Mouse (Mus musculus): Measurements from ENCODE around the gene Frmpd1. TPM values are rescaled to one million over a fixed set of nuclear protein-coding genes. Genes with fewer than 3 reads are reported as not detected.

Frmpd1 gene
- polyA plus RNA-seq, 1 experiment: 3.4 TPM

GRCm38 (mm10) chr4:45230263-45230662 is 45.6 kb downstream of the Frmpd1 start:
- TF ChIP-seq CTCF (IDR thresholded peaks at IDR 0.05; ENCODE audit: control insufficient read depth, insufficient read depth, insufficient replicate concordance, low read depth, low read length) (no peak), POLR2A (IDR thresholded peaks at IDR 0.05; ENCODE audit: control insufficient read depth, low read depth, low read length) (no peak)
- no peaks in the 10 kb centered on the region for H3K36me3 ChIP-seq (ENCODE audit: control insufficient read depth, insufficient read depth, low read length)
- no peaks in the 10 kb centered on the region for H3K27me3 ChIP-seq (ENCODE audit: control insufficient read depth, insufficient read depth, low read length)
- H3K27ac ChIP-seq (ENCODE audit: control insufficient read depth, insufficient read depth, low read depth, low read length): no peak overlapping the region
- H3K4me3 ChIP-seq (ENCODE audit: control insufficient read depth, low read depth, low read length): no peak overlapping the region
- no peaks in the 10 kb centered on the region for H3K4me1 ChIP-seq (ENCODE audit: control insufficient read depth, insufficient read depth, low read length)

GRCm38 (mm10) chr4:45238260-45238659 is 53.6 kb downstream of the Frmpd1 start:
- H3K27me3 ChIP-seq (ENCODE audit: control insufficient read depth, insufficient read depth, low read length): no peaks in the 10 kb centered on the region
- H3K4me3 ChIP-seq (ENCODE audit: control insufficient read depth, low read depth, low read length): no peak overlapping the region
- no peak overlapping the region for H3K27ac ChIP-seq (ENCODE audit: control insufficient read depth, insufficient read depth, low read depth, low read length)
- H3K4me1 ChIP-seq (ENCODE audit: control insufficient read depth, insufficient read depth, low read length): no peaks in the 10 kb centered on the region
- TF ChIP-seq POLR2A (IDR thresholded peaks at IDR 0.05; ENCODE audit: control insufficient read depth, low read depth, low read length) (no peak), CTCF (IDR thresholded peaks at IDR 0.05; ENCODE audit: control insufficient read depth, insufficient read depth, insufficient replicate concordance, low read depth, low read length) (no peak)
- H3K36me3 ChIP-seq (ENCODE audit: control insufficient read depth, insufficient read depth, low read length): no peaks in the 10 kb centered on the region

GRCm38 (mm10) chr4:45241330-45241729 is 56.7 kb downstream of the Frmpd1 start:
- TF ChIP-seq CTCF (IDR thresholded peaks at IDR 0.05; ENCODE audit: control insufficient read depth, insufficient read depth, insufficient replicate concordance, low read depth, low read length): no peak
- TF ChIP-seq POLR2A (IDR thresholded peaks at IDR 0.05; ENCODE audit: control insufficient read depth, low read depth, low read length): no peak
- Histone ChIP-seq H3K27ac (ENCODE audit: control insufficient read depth, insufficient read depth, low read depth, low read length) (no peak overlapping the region), H3K36me3 (ENCODE audit: control insufficient read depth, insufficient read depth, low read length) (no peaks in the 10 kb centered on the region), H3K4me3 (ENCODE audit: control insufficient read depth, low read depth, low read length) (no peak overlapping the region), H3K4me1 (ENCODE audit: control insufficient read depth, insufficient read depth, low read length) (no peaks in the 10 kb centered on the region), H3K27me3 (ENCODE audit: control insufficient read depth, insufficient read depth, low read length) (no peaks in the 10 kb centered on the region)

- no peak overlapping the region for H3K4me3 ChIP-seq (ENCODE audit: control insufficient read depth, low read depth, low read length)
- H3K4me1 ChIP-seq (ENCODE audit: control insufficient read depth, insufficient read depth, low read length): no peaks in the 10 kb centered on the region
- TF ChIP-seq CTCF (IDR thresholded peaks at IDR 0.05; ENCODE audit: control insufficient read depth, insufficient read depth, insufficient replicate concordance, low read depth, low read length) (no peak), POLR2A (IDR thresholded peaks at IDR 0.05; ENCODE audit: control insufficient read depth, low read depth, low read length) (no peak)
- H3K36me3 ChIP-seq (ENCODE audit: control insufficient read depth, insufficient read depth, low read length): no peaks in the 10 kb centered on the region
- H3K27me3 ChIP-seq (ENCODE audit: control insufficient read depth, insufficient read depth, low read length): no peaks in the 10 kb centered on the region
- no peak overlapping the region for H3K27ac ChIP-seq (ENCODE audit: control insufficient read depth, insufficient read depth, low read depth, low read length)
Observed at GRCm38 (mm10) chr4:45242163-45242562, 57.5 kb downstream of the Frmpd1 start.

GRCm38 (mm10) chr4:45243211-45243902 is 58.7 kb downstream of the Frmpd1 start:
- no peak overlapping the region for H3K27ac ChIP-seq (ENCODE audit: control insufficient read depth, insufficient read depth, low read depth, low read length)

GRCm38 (mm10) chr4:45251265-45251664 is 66.6 kb downstream of the Frmpd1 start:
- Histone ChIP-seq H3K36me3 (ENCODE audit: control insufficient read depth, insufficient read depth, low read length) (no peaks in the 10 kb centered on the region), H3K4me3 (ENCODE audit: control insufficient read depth, low read depth, low read length) (no peak overlapping the region), H3K4me1 (ENCODE audit: control insufficient read depth, insufficient read depth, low read length) (no peaks in the 10 kb centered on the region), H3K27ac (ENCODE audit: control insufficient read depth, insufficient read depth, low read depth, low read length) (no peak overlapping the region), H3K27me3 (ENCODE audit: control insufficient read depth, insufficient read depth, low read length) (no peaks in the 10 kb centered on the region)
- no peak for TF ChIP-seq POLR2A (IDR thresholded peaks at IDR 0.05; ENCODE audit: control insufficient read depth, low read depth, low read length)
- no peak for TF ChIP-seq CTCF (IDR thresholded peaks at IDR 0.05; ENCODE audit: control insufficient read depth, insufficient read depth, insufficient replicate concordance, low read depth, low read length)

More at GRCm38 (mm10) chr4:45243211-45243902, 58.7 kb downstream of the Frmpd1 start:
- Histone ChIP-seq H3K36me3 (ENCODE audit: control insufficient read depth, insufficient read depth, low read length) (no peaks in the 10 kb centered on the region), H3K27me3 (ENCODE audit: control insufficient read depth, insufficient read depth, low read length) (no peaks in the 10 kb centered on the region), H3K4me3 (ENCODE audit: control insufficient read depth, low read depth, low read length) (no peak overlapping the region), H3K4me1 (ENCODE audit: control insufficient read depth, insufficient read depth, low read length) (no peaks in the 10 kb centered on the region)
- TF ChIP-seq CTCF (IDR thresholded peaks at IDR 0.05; ENCODE audit: control insufficient read depth, insufficient read depth, insufficient replicate concordance, low read depth, low read length) (no peak), POLR2A (IDR thresholded peaks at IDR 0.05; ENCODE audit: control insufficient read depth, low read depth, low read length) (no peak)

GRCm38 (mm10) chr4:45252861-45253262 is 68.2 kb downstream of the Frmpd1 start:
- Histone ChIP-seq H3K4me1 (ENCODE audit: control insufficient read depth, insufficient read depth, low read length) (no peaks in the 10 kb centered on the region), H3K27ac (ENCODE audit: control insufficient read depth, insufficient read depth, low read depth, low read length) (no peak overlapping the region), H3K4me3 (ENCODE audit: control insufficient read depth, low read depth, low read length) (no peak overlapping the region), H3K36me3 (ENCODE audit: control insufficient read depth, insufficient read depth, low read length) (no peaks in the 10 kb centered on the region), H3K27me3 (ENCODE audit: control insufficient read depth, insufficient read depth, low read length) (no peaks in the 10 kb centered on the region)
- no peak for TF ChIP-seq POLR2A (IDR thresholded peaks at IDR 0.05; ENCODE audit: control insufficient read depth, low read depth, low read length)
- no peak for TF ChIP-seq CTCF (IDR thresholded peaks at IDR 0.05; ENCODE audit: control insufficient read depth, insufficient read depth, insufficient replicate concordance, low read depth, low read length)
